Mouse (Mus musculus) liver, adult 2 months (tissue): ENCODE measurements around the gene Rho. TPM values are rescaled to one million over a fixed set of nuclear protein-coding genes. Genes with fewer than 3 reads are reported as not detected.

ENCODE experiments used
- DNase-seq: peaks from one replicate; pipeline ENCODE4 v3.0.0-alpha.2; 2011; ENCODE audit warnings: low read depth, low spot score; ENCODE audit errors: extremely low read depth
- H3K27ac ChIP-seq: fragments of 200-500 bp; replicated peaks from 2 replicates; pipeline ENCODE4 v1.5.1; 2012; ENCODE audit warnings: low read depth, mild to moderate bottlenecking, control low read depth, inconsistent platforms, low read length; ENCODE audit not compliant: insufficient read depth
- H3K27me3 ChIP-seq: fragments of 200-500 bp; 2 replicates; pipeline ENCODE4 v1.6.1; 2012; ENCODE audit warnings: mild to moderate bottlenecking, moderate library complexity, low read length, inconsistent platforms; ENCODE audit not compliant: control insufficient read depth, insufficient read depth
- H3K36me3 ChIP-seq: fragments of 200-500 bp; 2 replicates; pipeline ENCODE4 v1.6.1; 2012; ENCODE audit warnings: low read length, inconsistent platforms; ENCODE audit not compliant: control insufficient read depth, insufficient read depth
- H3K4me1 ChIP-seq: fragments of 200-500 bp; 2 replicates; pipeline ENCODE4 v1.6.1; 2011; ENCODE audit warnings: low read length; ENCODE audit not compliant: control insufficient read depth, insufficient read depth
- H3K4me3 ChIP-seq: fragments of 200-500 bp; 2 replicates; pipeline ENCODE4 v1.5.1; 2011; ENCODE audit warnings: low read depth, mild to moderate bottlenecking, control low read depth, low read length, moderate library complexity; ENCODE audit not compliant: insufficient read depth
- H3K79me2 ChIP-seq: fragments of 200-500 bp; 2 replicates; pipeline ENCODE4 v1.6.1; 2012; ENCODE audit warnings: inconsistent platforms, mild to moderate bottlenecking, low read length, moderate library complexity; ENCODE audit not compliant: control insufficient read depth, insufficient read depth
- H3K9ac ChIP-seq: fragments of 200-500 bp; 2 replicates; pipeline ENCODE4 v1.6.1; 2012; ENCODE audit warnings: low read depth, mild to moderate bottlenecking, control low read depth, inconsistent platforms, low read length
- CTCF ChIP-seq: fragments of 200-500 bp; IDR thresholded peaks from 2 replicates; pipeline ENCODE4 v1.5.1; 2011; ENCODE audit warnings: low read depth, low read length, control low read depth
- POLR2A ChIP-seq: fragments of 200-500 bp; IDR thresholded peaks from 2 replicates; pipeline ENCODE4 v1.6.1; 2011; ENCODE audit warnings: low read length, control low read depth; ENCODE audit not compliant: insufficient read depth; ENCODE audit errors: extremely low read depth
- WGBS: fragments of 180-500 bp; shearing (Covaris S2); methylation state at CpG from one replicate; pipeline ENCODE4 v1.1.7; 2018; 5-methylcytosine and 5-hydroxymethylcytosine counted together
- polyA plus RNA-seq: library from polyadenylated mRNA; depleted of rRNA; stranded (reverse); fragments of >200 nt; gene quantifications from 2 replicates; pipeline ENCODE4 v1.2.3, GENCODE M21; 2012; rRNA removed
- total RNA-seq: library from RNA; depleted of rRNA; stranded (reverse); fragments of >200 nt; gene quantifications from 2 replicates; pipeline ENCODE4 v1.2.3, GENCODE M21; 2014; rRNA removed

Gene Rho
- total RNA-seq: not detected in 2 replicates
- 0.04 TPM in 1 of 2 replicates, not detected in the other for polyA plus RNA-seq

- 89% methylated on average over 14 of the region's 14 CpGs for WGBS
- H3K36me3 ChIP-seq: no peaks in the 10 kb centered on the region
Observed at GRCm38 (mm10) chr6:115931639-115932038, at the start of gene Rho. TSS of gene Rho (plus strand) at chr6:115931748.

GRCm38 (mm10) chr6:115884018-115884417, 47.5 kb upstream of the Rho start:
- Histone ChIP-seq H3K36me3 (no peaks in the 10 kb centered on the region), H3K27me3 (no peaks in the 10 kb centered on the region), H3K27ac (peak overlapping the region; percentile 38), H3K9ac (no peak overlapping the region), H3K79me2 (no peaks in the 10 kb centered on the region), H3K4me1 (peaks cover 12% of the 10 kb centered on the region; the same call in 1 of the 2 replicates), H3K4me3 (no peak overlapping the region)
- TF ChIP-seq POLR2A: no peak
- no peak for TF ChIP-seq CTCF
- DNase-seq: no peak

More at GRCm38 (mm10) chr6:115931639-115932038, at the start of gene Rho:
- TF ChIP-seq CTCF (no peak), POLR2A (no peak)
- Histone ChIP-seq H3K27me3 (no peaks in the 10 kb centered on the region), H3K9ac (no peak within 1 kb of the TSS), H3K79me2 (no peaks in the 10 kb centered on the region), H3K4me3 (no peak within 1 kb of the TSS), H3K4me1 (no peaks in the 10 kb centered on the region), H3K27ac (no peak within 1 kb of the TSS)
- no peak for DNase-seq

DNA sequence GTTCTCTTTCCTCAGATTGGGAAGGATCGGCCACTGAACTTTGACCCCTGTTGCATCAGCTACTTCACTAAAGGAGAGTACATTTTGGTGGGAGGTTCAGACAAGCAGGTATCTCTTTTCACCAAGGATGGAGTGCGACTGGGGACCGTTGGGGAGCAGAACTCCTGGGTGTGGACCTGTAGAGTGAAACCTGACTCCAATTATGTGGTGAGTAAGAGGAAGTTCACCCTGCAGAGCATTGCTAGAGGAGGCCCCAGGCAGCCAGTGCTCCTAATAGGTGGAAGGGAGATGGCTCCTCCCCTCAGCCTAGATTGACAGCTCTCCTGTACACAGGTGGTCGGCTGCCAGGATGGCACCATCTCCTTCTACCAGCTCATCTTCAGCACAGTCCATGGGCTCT, 44.7 kb upstream of the Rho start:
- no peak overlapping the region for H3K27ac ChIP-seq
- peaks cover 9% of the 10 kb centered on the region; the same call in 1 of the 2 replicates for H3K4me1 ChIP-seq
- H3K79me2 ChIP-seq: no peaks in the 10 kb centered on the region
- H3K27me3 ChIP-seq: no peaks in the 10 kb centered on the region
- no peak overlapping the region for H3K4me3 ChIP-seq
- H3K36me3 ChIP-seq: no peaks in the 10 kb centered on the region
- TF ChIP-seq CTCF (no peak), POLR2A (no peak)
- DNase-seq: no peak
- 56% methylated on average over 4 of the region's 4 CpGs for WGBS
- H3K9ac ChIP-seq: no peak overlapping the region

- Histone ChIP-seq H3K9ac (no peak overlapping the region), H3K36me3 (no peaks in the 10 kb centered on the region), H3K27me3 (no peaks in the 10 kb centered on the region), H3K4me1 (peaks cover 9% of the 10 kb centered on the region; the same call in 1 of the 2 replicates), H3K79me2 (no peaks in the 10 kb centered on the region), H3K4me3 (no peak overlapping the region), H3K27ac (no peak overlapping the region)
- no peak for DNase-seq
- 98% methylated on average over 3 of the region's 3 CpGs for WGBS
- TF ChIP-seq POLR2A (no peak), CTCF (peak; percentile 46; the same call in 1 of the 2 replicates)
Observed at GRCm38 (mm10) chr6:115888296-115888695, 43.3 kb upstream of the Rho start.

DNA sequence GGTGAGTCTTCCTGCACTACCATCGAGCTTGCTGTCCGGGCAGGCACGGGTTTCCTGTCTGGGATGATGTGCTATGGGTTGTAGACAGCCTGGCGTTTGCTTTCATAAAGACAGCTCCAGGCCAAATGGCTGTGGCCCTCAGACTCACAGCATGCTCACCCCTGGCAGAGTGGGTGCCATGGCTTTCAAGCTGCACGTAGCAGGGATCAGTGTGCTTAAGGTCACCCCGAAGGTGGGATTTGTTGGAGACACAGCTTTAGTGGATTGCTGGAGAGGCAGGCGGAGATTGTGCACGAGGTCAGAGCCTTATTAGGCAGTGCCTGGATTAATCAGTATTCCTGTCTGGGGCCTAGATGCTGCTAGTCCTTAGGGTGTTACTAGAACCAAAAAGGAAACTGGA, 40.9 kb upstream of the Rho start:
- Histone ChIP-seq H3K79me2 (no peaks in the 10 kb centered on the region), H3K36me3 (no peaks in the 10 kb centered on the region), H3K9ac (no peak overlapping the region), H3K4me3 (no peak overlapping the region), H3K27me3 (no peaks in the 10 kb centered on the region), H3K4me1 (0 out of 2 replicates have a peak, but pooled peaks cover 4% of the 10 kb centered on the region), H3K27ac (no peak overlapping the region)
- TF ChIP-seq POLR2A: no peak
- no peak for TF ChIP-seq CTCF
- no peak for DNase-seq
- WGBS: 87% methylated on average over 8 of the region's 8 CpGs

DNA sequence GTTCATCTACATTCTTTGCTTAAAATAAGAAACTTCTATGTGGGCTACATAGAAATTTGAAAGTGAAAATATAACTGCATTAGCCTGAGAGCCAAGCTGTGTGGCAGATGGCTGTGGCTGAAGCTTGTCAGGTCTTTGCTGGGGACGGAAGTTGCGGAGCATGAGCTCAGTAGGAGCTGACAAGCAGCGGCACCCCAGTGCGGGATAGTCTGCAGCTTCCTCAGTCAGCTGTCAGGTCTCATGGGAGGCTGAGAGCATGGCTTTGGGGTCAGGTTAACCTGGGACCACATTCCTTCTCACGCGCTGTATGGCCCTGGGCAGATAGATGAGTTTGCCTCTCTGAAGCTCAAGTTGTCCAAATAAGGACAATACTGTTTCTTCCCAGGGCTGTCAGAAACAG, 40.5 kb upstream of the Rho start:
- no peak for DNase-seq
- no peak for TF ChIP-seq POLR2A
- no peak for TF ChIP-seq CTCF
- Histone ChIP-seq H3K27me3 (no peaks in the 10 kb centered on the region), H3K79me2 (no peaks in the 10 kb centered on the region), H3K9ac (no peak overlapping the region), H3K27ac (peak overlapping the region; percentile 9; the same call in 1 of the 2 replicates), H3K4me3 (no peak overlapping the region), H3K4me1 (0 out of 2 replicates have a peak, but pooled peaks cover 4% of the 10 kb centered on the region), H3K36me3 (no peaks in the 10 kb centered on the region)
- WGBS: 95% methylated on average over 6 of the region's 6 CpGs
